Mouse (Mus musculus) WW6 (cell line): ENCODE data around the gene Npsr1.
A peak's percentile ranks its signal among the peaks of the same experiment; 100 is the strongest.

Experiments
- DNase-seq: peaks from one replicate; pipeline ENCODE4 v3.0.0-alpha.2; 2013; ENCODE audit warnings: low read depth, low spot score

The Npsr1 gene

GRCm38 (mm10) chr9:24097696-24098095, at the start of gene Npsr1:
Gene Npsr1, plus strand, starts transcription at chr9:24097996.
- no peak for DNase-seq

DNA sequence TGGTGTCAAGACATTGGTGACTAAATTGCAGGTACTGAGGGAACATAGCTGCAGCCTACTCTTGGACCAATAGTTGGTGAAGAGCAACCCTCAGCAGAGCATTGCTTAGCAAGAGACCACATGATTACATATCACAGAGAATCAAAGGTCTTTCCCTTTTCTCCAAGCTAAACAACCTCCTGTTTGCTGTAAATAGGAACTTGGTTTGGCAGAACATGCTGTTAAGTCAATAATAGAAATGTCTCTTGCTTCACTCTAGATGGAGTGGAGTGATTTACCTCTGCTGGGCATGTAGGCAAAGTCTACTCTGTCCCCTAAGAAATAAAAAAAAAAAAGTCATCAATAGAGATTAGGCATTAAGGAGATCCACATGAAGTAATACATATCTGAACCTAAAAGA, 46.3 kb upstream of the Npsr1 start:
- no peak for DNase-seq

DNA sequence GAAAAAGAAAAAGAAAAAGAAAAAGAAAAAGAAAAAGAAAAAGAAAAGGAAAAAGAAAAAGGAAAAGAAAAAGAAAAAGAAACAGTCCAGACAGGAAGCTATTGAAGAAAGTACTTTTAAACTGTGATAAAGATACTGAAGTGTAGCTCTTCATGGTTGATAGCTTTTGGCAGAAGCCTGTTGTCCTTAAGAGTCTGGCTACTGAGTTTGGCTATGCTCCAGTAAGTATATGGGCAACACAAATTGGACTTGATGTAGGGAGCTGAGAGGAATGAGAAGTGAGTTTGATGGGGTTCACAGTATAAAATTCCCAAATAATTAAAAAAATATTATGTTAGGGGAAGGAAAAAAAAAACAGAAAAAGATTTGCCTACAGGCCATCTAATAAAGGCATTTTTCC, 34.5 kb upstream of the Npsr1 start:
- no peak for DNase-seq

DNA sequence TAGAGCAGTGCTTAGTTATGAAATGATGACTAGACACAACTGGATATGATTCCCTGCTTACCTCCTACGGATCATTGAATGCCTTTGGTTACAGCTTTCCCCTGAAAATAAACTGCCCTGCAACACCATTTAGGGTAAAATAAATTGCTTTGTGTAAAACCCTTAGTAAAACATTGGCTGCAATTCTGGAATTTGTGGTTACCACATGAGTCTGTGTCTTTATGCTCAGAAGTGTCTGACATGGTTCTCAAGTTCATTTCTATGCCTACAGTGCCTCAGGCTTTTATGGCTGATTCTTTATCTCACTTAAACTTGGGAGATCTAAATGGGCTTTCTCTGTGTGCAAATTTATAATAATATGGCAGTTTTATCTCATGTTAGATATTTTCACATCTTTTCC, 26.1 kb upstream of the Npsr1 start:
- no peak for DNase-seq

- no peak for DNase-seq
Observed at GRCm38 (mm10) chr9:24077596-24077995, 20.2 kb upstream of the Npsr1 start.

GRCm38 (mm10) chr9:24091875-24092274, 5.9 kb upstream of the Npsr1 start:
- DNase-seq: no peak

DNA sequence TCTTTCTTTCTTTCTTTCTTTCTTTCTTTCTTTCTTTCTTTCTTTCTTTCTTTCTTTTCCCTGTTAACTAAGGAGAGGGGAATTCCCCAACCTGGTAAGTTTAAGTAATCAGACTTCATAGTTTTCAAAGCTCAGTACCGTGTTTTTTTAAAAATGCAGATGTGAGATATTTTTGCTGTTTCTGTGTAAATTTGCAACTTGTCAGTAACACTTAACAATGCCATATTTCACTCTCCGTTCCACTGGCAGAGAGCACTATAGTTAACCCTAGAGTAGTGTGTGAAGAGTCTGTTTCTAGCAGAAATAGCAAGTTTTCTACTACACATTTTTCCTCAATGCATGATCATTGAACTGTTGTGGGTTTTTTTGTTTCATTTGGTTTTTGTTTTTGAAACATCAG, 730 bp downstream of the Npsr1 start:
- no peak for DNase-seq

- DNase-seq: no peak
Observed at GRCm38 (mm10) chr9:24099631-24100030, 1.8 kb downstream of the Npsr1 start.

GRCm38 (mm10) chr9:24119423-24119822, 21.6 kb downstream of the Npsr1 start:
- DNase-seq: no peak

DNA sequence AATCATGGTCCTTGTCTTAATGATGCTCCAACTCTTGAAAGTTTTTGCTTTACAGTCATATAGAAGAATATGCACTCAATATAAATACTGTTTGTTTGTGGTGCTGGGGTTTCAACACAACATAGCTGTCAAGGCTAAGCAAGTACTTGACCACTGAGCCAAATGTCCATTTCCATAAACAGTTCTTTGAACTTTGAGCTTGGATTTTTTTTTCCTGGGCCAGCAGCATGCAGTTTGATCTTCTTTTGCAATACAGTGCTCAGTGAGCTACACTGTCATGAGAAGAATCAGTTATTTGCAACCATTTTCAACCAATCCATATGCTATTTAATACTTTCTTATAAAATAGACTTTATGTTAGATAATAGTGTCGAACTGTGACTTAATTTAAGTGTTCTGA, 35.3 kb downstream of the Npsr1 start:
- DNase-seq: no peak

DNA sequence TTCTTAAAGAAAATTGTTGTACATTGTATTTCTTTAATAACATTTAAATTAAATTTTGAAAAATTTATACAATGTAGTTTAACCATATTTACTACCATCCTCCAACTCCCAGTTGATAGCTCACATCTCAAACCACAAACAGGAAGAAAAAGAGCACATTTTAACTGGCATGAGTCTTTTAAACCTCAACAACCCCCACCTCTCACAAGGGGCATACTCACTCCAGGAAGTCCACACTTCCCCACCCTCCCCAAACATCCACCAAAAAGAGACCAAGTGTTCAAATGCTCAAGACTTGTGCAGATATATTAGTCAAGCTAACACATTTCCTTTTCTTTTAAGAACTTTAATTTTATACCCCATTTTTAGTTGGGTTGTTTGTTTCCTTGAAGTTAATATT, 38.6 kb downstream of the Npsr1 start:
- DNase-seq: no peak

DNA sequence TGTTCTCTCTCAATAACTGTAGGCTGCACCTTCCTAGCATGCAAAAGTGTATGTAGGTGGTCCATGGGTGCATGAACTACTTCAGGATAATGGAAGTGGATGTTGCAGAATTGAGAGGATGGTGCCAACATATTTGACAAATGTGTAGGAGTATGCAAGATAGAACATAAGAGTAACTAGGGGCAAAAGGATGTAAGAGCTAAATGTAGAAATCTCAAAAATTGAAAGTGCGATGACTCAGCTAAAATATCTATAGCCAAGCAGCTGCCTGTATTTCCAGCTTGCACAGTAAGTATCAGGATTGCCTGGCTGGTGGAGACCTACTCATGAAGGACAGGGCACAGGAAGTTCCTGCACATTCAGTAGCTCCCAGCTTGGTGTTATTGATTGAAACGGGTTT, 46.5 kb downstream of the Npsr1 start:
- DNase-seq: no peak

DNA sequence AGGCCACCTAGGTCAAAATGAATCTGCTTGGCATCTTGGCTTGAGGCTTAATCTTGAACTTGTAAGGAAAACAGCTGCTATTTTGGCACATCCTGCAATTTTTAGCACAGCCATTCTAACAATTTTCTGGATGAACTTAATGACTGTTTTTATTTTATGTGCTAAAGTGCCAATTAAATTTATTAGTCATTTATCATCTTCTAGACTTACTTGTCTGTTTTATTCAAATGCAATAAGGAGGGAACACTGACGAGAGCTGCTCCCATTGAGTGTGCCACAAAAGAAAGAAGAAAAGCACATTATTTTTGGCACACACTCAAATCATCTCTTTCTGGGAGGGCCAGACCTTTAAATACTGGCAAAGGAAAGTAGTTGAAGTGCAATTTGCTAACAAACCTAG, 59.4 kb downstream of the Npsr1 start:
- DNase-seq: no peak

- DNase-seq: peak; percentile 14
Observed at GRCm38 (mm10) chr9:24160409-24160808, 62.6 kb downstream of the Npsr1 start.

DNA sequence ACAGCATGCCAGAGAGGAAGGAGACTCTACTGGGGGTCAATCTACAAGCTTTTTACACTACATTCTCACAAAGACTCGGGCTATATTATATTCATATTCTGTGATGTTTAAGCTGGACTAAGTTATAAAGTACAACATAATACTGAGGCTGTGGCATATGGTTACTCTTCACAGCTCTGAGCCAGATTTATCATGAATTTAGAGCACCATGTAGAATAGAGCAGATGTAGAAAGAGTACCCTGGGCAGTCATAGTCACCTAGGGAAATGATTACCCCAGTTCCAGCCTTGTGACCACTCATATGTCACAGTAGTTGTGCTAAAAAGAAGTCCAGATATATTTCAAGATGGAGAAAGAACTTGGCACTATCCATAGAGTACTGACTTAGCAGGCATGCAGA, 70.7 kb downstream of the Npsr1 start:
- no peak for DNase-seq

DNA sequence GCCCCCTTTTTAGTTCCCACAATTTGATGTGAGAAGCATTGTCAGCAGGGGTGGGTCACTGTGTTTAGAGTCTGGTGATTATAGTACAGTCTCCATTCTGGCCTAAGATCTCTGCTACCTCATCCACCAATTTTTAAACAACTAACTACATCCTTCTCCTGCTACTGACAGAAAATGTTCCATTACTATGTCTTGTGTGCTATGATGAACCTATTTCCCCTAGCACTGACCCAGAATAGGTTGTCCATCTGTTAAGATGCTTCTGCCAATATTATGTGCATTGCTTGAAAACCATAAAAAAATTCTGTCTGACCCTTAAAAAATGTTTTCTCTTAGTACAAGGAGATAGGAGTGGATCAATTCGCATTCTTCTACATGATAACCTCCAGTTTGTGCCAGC, 72.9 kb downstream of the Npsr1 start:
- no peak for DNase-seq

DNA sequence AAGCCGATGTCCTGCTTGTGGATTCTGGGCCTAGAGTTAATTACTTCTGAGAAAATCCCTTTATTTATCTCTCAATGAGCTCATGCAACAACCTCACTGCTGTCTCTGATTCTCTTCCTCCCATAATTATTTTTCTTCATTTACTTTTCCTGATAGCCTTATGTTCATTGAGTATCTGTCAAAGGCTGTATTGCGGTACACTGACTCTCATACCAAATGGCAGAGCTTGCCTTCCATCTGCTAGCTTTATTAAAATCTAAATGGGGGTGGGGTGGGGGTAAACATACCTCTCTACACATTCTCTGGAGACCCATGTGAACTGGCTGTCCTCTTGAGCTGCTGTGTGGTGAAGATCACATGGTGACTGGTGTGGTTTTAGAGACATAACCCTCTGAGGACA, 80.9 kb downstream of the Npsr1 start:
- DNase-seq: no peak

GRCm38 (mm10) chr9:24180926-24181325, 83.1 kb downstream of the Npsr1 start:
- no peak for DNase-seq

- DNase-seq: no peak
Observed at GRCm38 (mm10) chr9:24186289-24186688, 88.5 kb downstream of the Npsr1 start.

DNA sequence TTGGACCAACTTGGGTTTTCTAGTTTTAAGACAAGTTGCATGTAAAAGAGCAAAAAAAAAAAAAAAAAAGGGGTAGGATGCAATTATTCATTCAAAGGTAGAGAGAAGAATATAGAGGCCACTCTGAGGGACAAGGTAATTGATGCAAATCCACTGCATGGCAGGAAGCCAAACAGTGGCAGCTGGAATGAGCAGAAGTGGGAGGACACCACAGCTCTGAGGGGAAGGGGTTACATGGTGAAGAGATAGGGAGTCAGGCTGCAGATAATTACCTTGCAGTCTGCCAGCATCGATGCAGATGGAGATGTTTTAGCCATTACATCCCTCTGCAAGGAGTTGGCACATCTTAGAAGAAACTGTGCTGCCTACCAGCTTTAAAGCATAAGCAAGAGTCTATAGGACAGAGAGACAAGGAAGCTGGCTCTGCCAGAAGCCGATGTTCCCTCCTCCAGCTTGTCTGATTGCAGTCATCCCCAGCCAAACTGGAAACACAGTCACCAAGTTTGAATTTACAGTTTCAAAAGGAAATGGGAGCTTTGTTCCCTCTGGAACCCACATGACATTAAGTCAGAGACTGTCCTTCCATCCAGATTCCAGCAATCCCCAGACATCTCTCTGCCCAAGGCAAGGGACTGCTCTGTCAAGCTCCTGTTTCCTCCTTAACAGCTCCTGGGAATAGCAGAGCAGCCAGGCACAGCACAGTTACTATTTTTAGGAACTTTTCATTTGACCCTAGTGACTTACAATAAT, 91.9 kb downstream of the Npsr1 start:
- no peak for DNase-seq

DNA sequence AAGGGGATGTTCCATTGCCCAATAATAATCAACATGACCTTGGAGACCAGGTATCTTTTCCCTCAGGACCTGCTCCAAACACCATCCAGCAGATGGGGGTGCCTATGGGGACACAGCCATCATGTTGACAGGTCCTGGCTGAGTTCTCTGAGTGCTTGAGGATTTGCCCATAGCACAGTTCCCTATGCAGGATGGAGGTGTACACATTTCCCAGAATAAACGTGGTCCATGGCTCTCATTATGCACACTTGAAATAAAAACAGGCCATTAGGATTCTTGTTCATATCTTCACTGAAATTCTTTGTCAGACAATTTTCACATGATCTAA, 92.4 kb downstream of the Npsr1 start:
- DNase-seq: no peak

DNA sequence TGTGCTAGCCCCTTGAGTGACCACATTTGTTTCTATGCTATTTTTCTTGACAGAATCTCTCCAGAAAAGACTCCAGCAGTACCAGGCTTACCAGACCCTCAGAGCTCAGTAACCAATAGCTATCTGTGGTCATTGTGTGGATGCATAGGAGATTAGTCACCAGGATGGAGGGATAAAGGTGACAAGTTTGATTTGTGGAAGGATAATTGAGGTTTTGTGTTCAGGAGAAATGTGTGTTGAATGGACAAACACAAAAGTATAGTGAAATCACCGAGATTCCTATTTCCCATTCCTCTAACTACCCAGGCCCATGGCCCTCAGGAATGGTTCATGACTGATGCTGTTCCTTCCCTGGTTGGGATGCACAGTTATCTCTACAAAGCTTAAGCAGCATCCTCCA, 100.5 kb downstream of the Npsr1 start:
- DNase-seq: no peak

DNA sequence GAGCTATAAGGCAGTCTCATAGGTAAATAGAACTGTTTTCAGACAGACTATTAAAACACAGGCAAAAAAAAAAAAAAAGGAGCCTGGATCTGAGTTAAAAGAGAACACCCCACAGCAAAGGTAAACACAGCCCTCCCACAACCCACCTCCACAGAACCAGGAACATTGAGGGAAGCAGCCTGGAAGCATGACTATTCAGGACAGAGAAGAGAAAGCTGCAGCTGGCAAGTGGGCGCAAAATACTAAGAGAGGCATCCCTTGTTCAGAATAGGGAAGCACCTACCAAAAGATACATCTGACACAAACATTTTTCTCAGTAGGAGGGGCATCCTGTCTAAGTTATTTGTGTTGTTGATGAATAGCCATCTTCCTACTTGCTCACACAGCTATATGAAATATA, 113.8 kb downstream of the Npsr1 start:
- DNase-seq: no peak

DNA sequence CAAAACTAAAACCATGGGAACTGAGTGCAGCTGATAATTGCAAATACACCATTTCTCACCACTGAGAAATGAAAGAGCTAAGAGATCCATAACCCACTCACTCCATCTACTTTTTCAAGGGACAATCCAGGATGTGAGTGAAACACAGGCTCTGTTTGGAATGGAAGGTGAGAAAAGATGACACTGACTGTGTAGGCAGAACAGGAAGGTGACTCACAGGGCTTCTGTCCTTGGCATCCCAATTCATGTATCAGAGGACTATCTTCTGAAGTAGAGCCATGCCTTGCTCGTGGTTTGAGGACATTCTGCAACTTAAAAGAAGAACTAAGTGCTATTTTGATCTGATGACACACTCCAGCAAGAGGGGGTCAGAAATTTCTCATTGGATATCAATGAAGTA, 119.9 kb downstream of the Npsr1 start:
- no peak for DNase-seq
